Mouse (Mus musculus): ENCODE results near the gene Kcnk1.

The Kcnk1 gene

GRCm38 (mm10) chr8:126062844-126063243 is 67.9 kb downstream of the Kcnk1 start:
- DNase-seq = no peak

DNA sequence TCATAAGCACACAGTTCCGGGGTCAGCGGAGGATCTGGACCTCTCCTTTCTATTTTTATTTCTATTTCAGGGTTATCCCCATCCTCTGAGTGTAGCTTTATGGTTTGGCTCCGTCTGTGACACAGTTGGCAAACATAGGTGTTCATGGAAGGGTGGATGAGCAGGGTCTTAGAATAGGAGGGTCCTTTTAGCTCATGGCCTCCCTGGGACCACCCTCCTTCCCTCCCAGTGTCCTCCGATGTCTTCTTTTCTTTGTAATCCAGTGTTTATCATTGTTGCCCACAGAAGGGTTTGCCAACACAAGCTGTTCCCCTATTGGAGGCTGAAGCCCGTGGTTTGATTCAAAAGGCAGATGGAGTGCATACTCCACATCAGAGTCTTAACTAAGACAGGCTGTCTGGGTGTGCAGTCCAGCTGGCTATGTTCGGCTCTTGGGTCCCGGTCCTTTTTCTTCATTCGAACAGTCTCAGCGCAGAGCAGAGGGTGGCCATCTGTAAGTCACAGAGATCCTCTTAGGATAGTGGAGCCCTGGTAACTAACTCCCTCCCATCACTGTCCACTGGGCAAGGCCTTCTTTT is 69.0 kb downstream of the Kcnk1 start:
- no peak for DNase-seq

GRCm38 (mm10) chr8:126064587-126065145 is 69.7 kb downstream of the Kcnk1 start:
- no peak for DNase-seq

GRCm38 (mm10) chr8:126067306-126067705 is 72.3 kb downstream of the Kcnk1 start:
- DNase-seq = no peak

GRCm38 (mm10) chr8:126068136-126068535 is 73.2 kb downstream of the Kcnk1 start:
- no peak for DNase-seq

DNA sequence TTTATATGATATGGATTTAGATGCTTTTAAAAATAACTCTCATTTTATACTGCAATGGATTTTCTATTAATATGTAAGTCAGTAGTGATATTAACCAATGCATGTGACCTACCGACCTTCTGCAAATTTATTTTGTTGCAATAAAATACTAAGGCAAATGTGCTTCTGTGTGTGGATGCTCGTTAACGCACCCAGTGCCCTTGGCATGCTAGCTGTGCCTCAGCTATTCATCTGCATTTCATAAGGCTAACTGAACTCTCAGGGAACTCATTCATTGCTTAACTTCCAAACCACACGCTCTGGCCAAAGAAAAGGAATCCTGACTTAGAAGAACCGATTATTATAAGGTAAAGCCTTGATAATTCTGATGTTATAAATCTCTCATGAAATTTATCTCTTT is 77.7 kb downstream of the Kcnk1 start:
- DNase-seq = no peak

GRCm38 (mm10) chr8:126073141-126073740 is 78.3 kb downstream of the Kcnk1 start:
- no peak for DNase-seq

GRCm38 (mm10) chr8:126074111-126074510 is 79.1 kb downstream of the Kcnk1 start:
- no peak for DNase-seq

DNA sequence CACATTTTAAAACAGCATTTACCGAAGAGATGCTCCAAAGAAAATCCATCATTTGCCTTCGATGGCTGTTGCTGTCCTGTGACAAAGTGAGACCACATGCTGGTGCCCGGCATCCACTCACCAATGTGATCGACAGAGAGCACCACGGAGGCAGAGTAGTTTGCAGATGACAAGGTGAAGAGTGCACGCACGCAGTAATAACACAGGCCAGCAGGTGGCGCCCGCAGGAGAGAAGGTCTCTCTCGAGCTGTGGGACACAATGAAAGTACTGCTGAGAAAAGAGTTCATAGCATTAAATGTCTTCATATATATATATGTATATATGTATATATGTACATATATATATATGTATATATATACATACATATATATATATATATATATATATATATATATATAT is 80.4 kb downstream of the Kcnk1 start:
- DNase-seq = peak; percentile 15 to 69

Measured in spleen, adult 18-20 months (tissue).